Mouse (Mus musculus) activated CD4-positive, CD25-positive, alpha-beta regulatory T cell, adult 4 months (primary cell): ENCODE measurements around the gene Itgb1bp2. TPM values are rescaled to one million over a fixed set of nuclear protein-coding genes. Genes with fewer than 3 reads are reported as not detected.
"Not testable (repeated sequence)": the region's sequence is repeated elsewhere in the genome, so short reads cannot be mapped to it uniquely, and the experiment has no call there.

Experiments
- ATAC-seq: one replicate; pipeline ENCODE4 v1.8.0; 2017
- polyA plus RNA-seq, 2 experiments: library from polyadenylated mRNA; unstranded; fragments of 100-300 nt; shearing (Covaris generic); gene quantifications; one replicate each; pipeline ENCODE4 v1.2.1; 2017

Itgb1bp2 gene
- 1 to 10 TPM in 1 of 2 experiments, under 1 TPM in 1; 0.61 to 1.0 TPM for polyA plus RNA-seq

DNA sequence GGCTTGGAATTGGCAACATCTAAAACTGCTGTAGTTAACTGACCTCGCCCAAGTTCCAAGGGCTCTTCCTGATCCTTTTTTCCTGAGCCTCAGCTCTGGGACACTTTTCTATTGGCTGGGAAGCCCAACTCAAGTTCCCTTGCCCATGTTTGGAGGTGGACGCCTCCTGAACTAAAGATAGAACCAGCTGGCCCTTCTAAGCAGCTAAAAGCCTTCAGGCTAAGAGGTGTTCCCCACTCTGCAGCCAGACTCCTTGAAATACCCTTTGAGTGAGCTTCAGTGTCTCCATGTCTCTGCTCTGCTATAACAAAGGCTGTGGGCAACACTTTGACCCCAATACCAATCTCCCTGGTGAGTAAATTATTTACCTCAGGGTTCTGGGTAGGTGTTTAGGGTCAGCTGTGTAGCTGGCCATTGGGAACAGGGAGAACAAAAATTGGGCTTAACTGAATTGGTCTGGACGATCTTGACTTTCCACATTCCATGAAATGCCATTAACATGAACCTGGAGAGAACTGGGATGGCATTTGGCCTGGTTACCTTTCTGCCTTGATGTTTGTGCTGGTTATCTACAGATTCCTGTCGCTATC is at the start of gene Itgb1bp2:
TSS of gene Itgb1bp2 (plus strand) at position 203 of the 590 bp plus-strand sequence.
- no peak for ATAC-seq

- peak; percentile 25 for ATAC-seq
Measured at GRCm38 (mm10) chrX:101418946-101419724, 29.8 kb upstream of the Itgb1bp2 start.

- ATAC-seq: peak; percentile 93
Measured at GRCm38 (mm10) chrX:101419725-101420699, 28.9 kb upstream of the Itgb1bp2 start.

DNA sequence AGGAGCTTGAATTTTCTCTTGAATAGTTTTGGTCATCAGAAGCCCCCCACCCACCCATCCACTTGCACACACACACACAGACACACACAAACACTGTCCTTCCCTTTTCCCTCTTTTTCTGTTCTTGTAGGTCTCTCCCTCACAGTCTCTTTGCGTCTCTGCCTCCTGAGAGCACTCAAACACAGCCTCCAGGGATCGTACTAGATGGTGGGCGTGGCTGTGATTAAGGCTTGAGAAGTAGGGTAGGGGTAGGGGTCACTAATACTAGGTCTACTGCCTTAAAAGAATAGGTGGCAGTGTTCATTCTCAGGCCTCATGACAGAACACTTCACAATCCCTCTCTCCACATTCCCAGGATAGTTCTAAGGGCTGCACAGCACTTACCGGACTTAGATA is 28.2 kb upstream of the Itgb1bp2 start, which contains the start of gene Zmym3:
TSS of gene Zmym3 (minus strand) at position 150 of the 396 bp plus-strand sequence.
- ATAC-seq: no peak

GRCm38 (mm10) chrX:101423462-101423861 is 25.4 kb upstream of the Itgb1bp2 start:
- no peak for ATAC-seq

- no peak for ATAC-seq
Measured at GRCm38 (mm10) chrX:101427774-101428173, 21.1 kb upstream of the Itgb1bp2 start.

DNA sequence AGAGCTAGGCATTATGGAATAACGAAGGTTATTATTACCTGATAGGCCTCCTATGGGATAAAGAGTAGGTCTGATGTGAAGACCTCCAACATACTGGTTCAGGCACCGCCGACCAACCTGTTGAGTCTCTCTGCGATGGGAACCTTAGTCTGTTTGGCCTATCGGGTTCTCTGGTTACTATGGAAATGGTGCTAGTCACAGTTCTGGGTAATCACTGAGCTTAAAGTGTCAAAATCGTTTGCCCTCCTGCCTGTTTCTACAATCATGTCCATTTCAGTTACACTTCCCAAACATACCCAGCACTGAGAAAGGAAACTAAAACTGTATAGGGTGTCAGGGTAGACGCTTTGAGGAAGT is 20.1 kb upstream of the Itgb1bp2 start:
- no peak for ATAC-seq

GRCm38 (mm10) chrX:101429142-101429949 is 19.5 kb upstream of the Itgb1bp2 start, which contains the start of gene Nono:
TSS of gene Nono (plus strand) at chrX:101429318.
- ATAC-seq: peak; percentile 89

- peak; percentile 9 for ATAC-seq
Measured at GRCm38 (mm10) chrX:101429976-101430375, 18.9 kb upstream of the Itgb1bp2 start.

GRCm38 (mm10) chrX:101451147-101451546 is 2.3 kb downstream of the Itgb1bp2 start:
- ATAC-seq: no peak

DNA sequence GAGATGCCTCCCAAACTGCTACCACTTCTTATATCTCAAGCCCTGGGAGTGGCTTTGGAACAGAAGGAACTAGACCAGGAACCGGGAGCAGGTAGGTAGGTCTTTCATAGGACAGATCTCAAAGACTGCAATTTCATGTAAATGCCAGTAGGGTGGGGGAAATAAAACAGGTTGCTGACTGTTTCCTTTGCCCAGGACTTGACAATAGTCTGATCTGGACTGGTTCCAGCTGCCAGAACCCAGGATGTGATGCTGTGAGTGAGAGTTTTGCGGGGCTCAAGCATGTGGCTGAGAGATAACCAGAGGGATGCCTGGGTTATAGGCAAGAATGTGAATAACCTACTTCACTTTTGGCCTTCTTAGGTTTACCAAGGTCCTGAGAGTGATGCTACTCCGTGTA is 2.7 kb downstream of the Itgb1bp2 start:
- no peak for ATAC-seq

- no peak for ATAC-seq
Measured at GRCm38 (mm10) chrX:101472202-101472601, 23.3 kb downstream of the Itgb1bp2 start.

GRCm38 (mm10) chrX:101481604-101482350 is 32.9 kb downstream of the Itgb1bp2 start:
- ATAC-seq: no peak

DNA sequence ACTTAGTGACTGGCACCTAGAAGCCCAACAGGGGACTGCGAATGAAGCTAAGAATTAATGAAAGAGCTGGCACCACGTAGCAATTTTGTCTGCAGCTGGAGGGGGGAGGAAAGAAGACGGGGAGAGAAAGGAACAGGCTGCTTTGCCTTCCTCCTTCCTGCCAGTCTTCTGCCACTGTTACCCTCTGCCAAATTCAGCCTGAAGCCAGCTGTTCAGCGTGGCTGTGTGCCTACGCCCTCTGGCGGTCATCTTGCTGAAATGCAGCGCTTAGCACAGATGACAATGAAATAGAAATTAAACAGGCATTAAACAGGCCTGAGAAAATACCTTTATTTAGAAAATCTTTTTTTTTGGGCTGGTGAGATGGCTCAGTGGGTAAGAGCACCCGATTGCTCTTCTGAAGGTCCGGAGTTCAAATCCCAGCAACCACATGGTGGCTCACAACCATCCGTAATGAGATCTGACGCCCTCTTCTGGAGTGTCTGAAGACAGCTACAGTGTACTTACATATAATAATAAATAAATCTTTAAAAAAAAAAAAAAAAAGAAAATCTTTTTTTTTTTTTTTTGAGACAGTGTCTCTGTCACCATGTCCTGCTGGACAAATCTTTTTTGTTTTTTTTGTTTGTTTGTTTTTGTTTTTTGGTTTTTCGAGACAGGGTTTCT is 37.7 kb downstream of the Itgb1bp2 start:
- ATAC-seq: not testable (repeated sequence)

Other genes starting within 250 kb of the Itgb1bp2 start
- gene Snx12, start 226.5 kb upstream of the Itgb1bp2 start, polyA plus RNA-seq: 10 to 100 TPM; 53.4 to 57.9 TPM
- 1 to 10 TPM; 3.5 to 4.3 TPM for gene Foxo4, start 194.6 kb upstream of the Itgb1bp2 start, polyA plus RNA-seq
- gene Gm614, start 185.1 kb upstream of the Itgb1bp2 start, polyA plus RNA-seq: 1 to 10 TPM; 2.8 to 3.5 TPM
- 1,000 to 10,000 TPM; 1,410 to 1,592 TPM for gene Il2rg, start 180.8 kb upstream of the Itgb1bp2 start, polyA plus RNA-seq
- gene Gm20489, start 180.1 kb upstream of the Itgb1bp2 start, polyA plus RNA-seq: not detected
- gene Med12, start 175.1 kb upstream of the Itgb1bp2 start, polyA plus RNA-seq: 10 to 100 TPM; 61.4 to 95.8 TPM
- under 1 TPM in 1 of 2 experiments, not detected in 1; 0.33 TPM for gene Nlgn3, start 149.9 kb upstream of the Itgb1bp2 start, polyA plus RNA-seq
- not detected for gene Gjb1, start 72.7 kb upstream of the Itgb1bp2 start, polyA plus RNA-seq
- gene Zmym3, start 28.2 kb upstream of the Itgb1bp2 start, polyA plus RNA-seq: 10 to 100 TPM in 1 of 2 experiments, 1 to 10 TPM in 1; 9.2 to 15.3 TPM
- gene Nono, start 19.8 kb upstream of the Itgb1bp2 start, polyA plus RNA-seq: 100 to 1,000 TPM; 322 to 342 TPM
- gene Taf1, start 83.6 kb downstream of the Itgb1bp2 start, polyA plus RNA-seq: 10 to 100 TPM; 20.9 to 24.0 TPM
- gene Ogt, start 191.0 kb downstream of the Itgb1bp2 start, polyA plus RNA-seq: 100 to 1,000 TPM; 157 to 183 TPM